Comparison of ENCODE assay signal across 26 mouse cellular contexts in genomic region chr2:30998443-30999260, GRCm38 (mm10). TPM values are rescaled to one million over a fixed set of nuclear protein-coding genes. Genes with fewer than 3 reads are reported as not detected.
DNase-seq lines count a peak whose midpoint lies in the region; ATAC-seq lines count a peak whose summit lies in the region.
"Had no signal": no experiment of that assay in that cellular context is flagged by ENCODE, and none has a peak within 500 bp of the region (broad histone marks: within the 10 kb centered on the region; RNA-seq: fewer than 3 reads in every experiment).

No protein-coding gene starts in this region.

- H3K4me2 ChIP-seq in heart, embryonic 16.5 days (ENCODE audit: low read depth, low read length): peak overlapping the region; percentile 32
- H3K4me2 ChIP-seq in hindbrain, embryonic 13.5 days: no peak overlapping the region
- H3K4me2 ChIP-seq in neural tube, embryonic 12.5 days (replicated peaks): no peak overlapping the region
- H3K4me2 ChIP-seq: limb, embryonic 12.5 days; liver, embryonic 11.5 days; midbrain, embryonic 15.5 days; stomach, embryonic 15.5 days had no signal

- H3K36me3 ChIP-seq in heart, embryonic 16.5 days (ENCODE audit: control insufficient read depth, insufficient read depth): peaks cover 12% of the 10 kb centered on the region
- H3K36me3 ChIP-seq in hindbrain, embryonic 10.5 days: peaks cover 36% of the 10 kb centered on the region
- H3K36me3 ChIP-seq in hindbrain, embryonic 13.5 days: peaks cover 41% of the 10 kb centered on the region
- peaks cover 28% of the 10 kb centered on the region for H3K36me3 ChIP-seq in neural tube, embryonic 12.5 days

- H3K27me3 ChIP-seq in heart, embryonic 16.5 days (ENCODE audit: control insufficient read depth, insufficient read depth, low read length): no peaks in the 10 kb centered on the region
- H3K27me3 ChIP-seq in hindbrain, embryonic 10.5 days (ENCODE audit: insufficient read depth, poor library complexity, severe bottlenecking): no peaks in the 10 kb centered on the region
- H3K27me3 ChIP-seq in hindbrain, embryonic 13.5 days: no peaks in the 10 kb centered on the region
- H3K27me3 ChIP-seq in neural tube, embryonic 12.5 days (replicated peaks): no peaks in the 10 kb centered on the region
- H3K27me3 ChIP-seq: limb, embryonic 12.5 days; midbrain, embryonic 15.5 days; stomach, embryonic 15.5 days had no signal

- H3K4me1 ChIP-seq in heart, embryonic 16.5 days (ENCODE audit: control insufficient read depth, insufficient read depth, low read length): peaks cover 17% of the 10 kb centered on the region
- H3K4me1 ChIP-seq in hindbrain, embryonic 10.5 days (replicated peaks): peaks cover 17% of the 10 kb centered on the region
- H3K4me1 ChIP-seq in hindbrain, embryonic 13.5 days (replicated peaks): peaks cover 17% of the 10 kb centered on the region
- peaks cover 14% of the 10 kb centered on the region for H3K4me1 ChIP-seq in neural tube, embryonic 12.5 days
- H3K4me1 ChIP-seq: midbrain, embryonic 15.5 days; stomach, embryonic 15.5 days had no signal

- no peak for DNase-seq in heart, adult 18-20 months
- no peak for DNase-seq in hindbrain, embryonic 10.5 days (ENCODE audit: low spot score)
- no peak for DNase-seq in frontal cortex, postnatal 14 days (ENCODE audit: low spot score in 2 of 2)
- no peak for DNase-seq in thymus, adult 18-20 months
- DNase-seq in urinary bladder, adult 2 months (ENCODE audit: low spot score): no peak
- DNase-seq: adrenal gland, postnatal 10 days; cerebellum, adult 2 months; cerebellum, postnatal 36 days; embryo, embryonic 11 days; forebrain, postnatal 0 days; gastrocnemius, postnatal 36 days; kidney, postnatal 14 days; layer of hippocampus, postnatal 36 days; liver, postnatal 0 days; retina, postnatal 1 day had no signal

- WGBS in heart, embryonic 16.5 days: 78% methylated on average over 7 of the region's 8 CpGs
- WGBS in hindbrain, embryonic 10.5 days: 69% methylated on average over 8 of the region's 8 CpGs
- WGBS in hindbrain, embryonic 13.5 days: 58% methylated on average over 8 of the region's 8 CpGs
- WGBS in neural tube, embryonic 12.5 days: 41% methylated on average over 8 of the region's 8 CpGs

- ATAC-seq in heart, embryonic 16.5 days (replicated peaks; ENCODE audit: extremely low read depth, insufficient read depth, low FRiP score): no peak
- ATAC-seq in hindbrain, embryonic 13.5 days (ENCODE audit: low FRiP score): peak; percentile 52; the same call in 1 of the 2 replicates
- ATAC-seq in neural tube, embryonic 12.5 days (ENCODE audit: low FRiP score, low read depth): peak; percentile 53; the same call in 1 of the 2 replicates
- ATAC-seq: activated CD4-positive, CD25-positive, alpha-beta regulatory T cell, adult 4 months; forebrain, postnatal 0 days; intestine, embryonic 16.5 days; liver, postnatal 0 days; lung, postnatal 0 days; midbrain, embryonic 15.5 days had no signal

- no peak overlapping the region for H3K4me3 ChIP-seq in heart, embryonic 16.5 days (ENCODE audit: low read length)
- H3K4me3 ChIP-seq in hindbrain, embryonic 10.5 days: no peak overlapping the region
- no peak overlapping the region for H3K4me3 ChIP-seq in hindbrain, embryonic 13.5 days
- H3K4me3 ChIP-seq in neural tube, embryonic 12.5 days: no peak overlapping the region
- H3K4me3 ChIP-seq: limb, embryonic 12.5 days; midbrain, embryonic 15.5 days; stomach, embryonic 15.5 days had no signal

- peak overlapping the region; percentile 49; the same call in 1 of the 2 replicates for H3K9ac ChIP-seq in heart, embryonic 16.5 days (ENCODE audit: low read length)
- no peak overlapping the region for H3K9ac ChIP-seq in hindbrain, embryonic 13.5 days
- no peak overlapping the region for H3K9ac ChIP-seq in neural tube, embryonic 12.5 days
- H3K9ac ChIP-seq: forebrain, postnatal 0 days; limb, embryonic 12.5 days; liver, postnatal 0 days; midbrain, embryonic 15.5 days; stomach, embryonic 15.5 days had no signal

- H3K27ac ChIP-seq in heart, embryonic 16.5 days (ENCODE audit: low read length): no peak overlapping the region
- 0 out of 2 replicates have a peak overlapping the region, but pooled peaks have one; percentile 30 for H3K27ac ChIP-seq in hindbrain, embryonic 10.5 days
- H3K27ac ChIP-seq in hindbrain, embryonic 13.5 days: peak overlapping the region; percentile 64
- peak overlapping the region; percentile 57 for H3K27ac ChIP-seq in neural tube, embryonic 12.5 days
- H3K27ac ChIP-seq: limb, embryonic 12.5 days; macrophage; midbrain, embryonic 15.5 days; stomach, embryonic 15.5 days had no signal

- no peaks in the 10 kb centered on the region for H3K9me3 ChIP-seq in heart, embryonic 16.5 days (replicated peaks; ENCODE audit: control insufficient read depth, low read length)
- H3K9me3 ChIP-seq in hindbrain, embryonic 10.5 days: no peaks in the 10 kb centered on the region
- H3K9me3 ChIP-seq in hindbrain, embryonic 13.5 days: no peaks in the 10 kb centered on the region
- no peaks in the 10 kb centered on the region for H3K9me3 ChIP-seq in neural tube, embryonic 12.5 days
- H3K9me3 ChIP-seq: limb, embryonic 12.5 days; midbrain, embryonic 15.5 days; stomach, embryonic 15.5 days had no signal

RNA-seq across cellular contexts. Expression of gene Usp20, which starts 16.6 kb away (rescaled TPM):
- polyA plus RNA-seq in heart, embryonic 16.5 days (2015; fragmentation: Nextera tagmentation; extraction: Ambion mirVana): 41.7 and 49.3 TPM in 2 replicates
- total RNA-seq in heart, adult 18-20 months (2021): 10 to 100 TPM; 50.1 to 53.8 TPM
- polyA plus RNA-seq in hindbrain, embryonic 10.5 days (2016; fragmentation: Nextera tagmentation; extraction: Ambion mirVana): 19.3 and 25.9 TPM in 2 replicates
- 42.4 and 45.4 TPM in 2 replicates for polyA plus RNA-seq in hindbrain, embryonic 13.5 days (2015; fragmentation: Nextera tagmentation; extraction: Ambion mirVana)
- 42.3 and 43.0 TPM in 2 replicates for polyA plus RNA-seq in neural tube, embryonic 12.5 days (2016; fragmentation: Nextera tagmentation; extraction: Ambion mirVana)
- polyA plus RNA-seq in urinary bladder, adult 2 months (2012; rRNA removed): 13.5 and 14.7 TPM in 2 replicates

RNA-seq across cellular contexts. Expression of gene BC005624, which starts 16.7 kb away (rescaled TPM):
- polyA plus RNA-seq in heart, embryonic 16.5 days (2015; fragmentation: Nextera tagmentation; extraction: Ambion mirVana): 38.1 and 42.5 TPM in 2 replicates
- 10 to 100 TPM; 19.4 to 22.9 TPM for total RNA-seq in heart, adult 18-20 months (2021)
- 61.1 and 73.3 TPM in 2 replicates for polyA plus RNA-seq in hindbrain, embryonic 10.5 days (2016; fragmentation: Nextera tagmentation; extraction: Ambion mirVana)
- 90.9 and 99.6 TPM in 2 replicates for polyA plus RNA-seq in hindbrain, embryonic 13.5 days (2015; fragmentation: Nextera tagmentation; extraction: Ambion mirVana)
- 81.7 and 85.0 TPM in 2 replicates for polyA plus RNA-seq in neural tube, embryonic 12.5 days (2016; fragmentation: Nextera tagmentation; extraction: Ambion mirVana)
- 68.9 and 69.1 TPM in 2 replicates for polyA plus RNA-seq in urinary bladder, adult 2 months (2012; rRNA removed)

RNA-seq across cellular contexts. Expression of gene Tor1a, which starts 30.9 kb away (rescaled TPM):
- 50.9 and 53.0 TPM in 2 replicates for polyA plus RNA-seq in heart, embryonic 16.5 days (2015; fragmentation: Nextera tagmentation; extraction: Ambion mirVana)
- total RNA-seq in heart, adult 18-20 months (2021): 10 to 100 TPM in 1 of 2 experiments, 1 to 10 TPM in 1; 8.8 to 10.3 TPM
- 82.4 and 84.1 TPM in 2 replicates for polyA plus RNA-seq in hindbrain, embryonic 10.5 days (2016; fragmentation: Nextera tagmentation; extraction: Ambion mirVana)
- 90.8 and 92.5 TPM in 2 replicates for polyA plus RNA-seq in hindbrain, embryonic 13.5 days (2015; fragmentation: Nextera tagmentation; extraction: Ambion mirVana)
- polyA plus RNA-seq in neural tube, embryonic 12.5 days (2016; fragmentation: Nextera tagmentation; extraction: Ambion mirVana): 80.9 and 91.1 TPM in 2 replicates
- polyA plus RNA-seq in urinary bladder, adult 2 months (2012; rRNA removed): 36.9 and 46.8 TPM in 2 replicates

RNA-seq across cellular contexts. Expression of gene Tor1b, which starts 45.9 kb away (rescaled TPM):
- polyA plus RNA-seq in heart, embryonic 16.5 days (2015; fragmentation: Nextera tagmentation; extraction: Ambion mirVana): 22.8 and 26.3 TPM in 2 replicates
- total RNA-seq in heart, adult 18-20 months (2021): 10 to 100 TPM; 25.2 to 29.1 TPM
- 19.1 and 23.8 TPM in 2 replicates for polyA plus RNA-seq in hindbrain, embryonic 10.5 days (2016; fragmentation: Nextera tagmentation; extraction: Ambion mirVana)
- polyA plus RNA-seq in hindbrain, embryonic 13.5 days (2015; fragmentation: Nextera tagmentation; extraction: Ambion mirVana): 17.4 and 17.6 TPM in 2 replicates
- polyA plus RNA-seq in neural tube, embryonic 12.5 days (2016; fragmentation: Nextera tagmentation; extraction: Ambion mirVana): 20.4 and 20.7 TPM in 2 replicates
- polyA plus RNA-seq in urinary bladder, adult 2 months (2012; rRNA removed): 45.0 and 47.1 TPM in 2 replicates
